Mouse (Mus musculus) retina, adult 2 months (tissue): ENCODE measurements around the gene Pigp.

ENCODE experiments used
- DNase-seq: peaks from one replicate; pipeline ENCODE4 v3.0.0-alpha.2; 2012; ENCODE audit warnings: low read depth, low spot score

The Pigp gene

GRCm38 (mm10) chr16:94317752-94318151 is 53.9 kb downstream of the Pigp start:
- no peak for DNase-seq

GRCm38 (mm10) chr16:94315215-94315614 is 56.4 kb downstream of the Pigp start:
- DNase-seq = no peak

GRCm38 (mm10) chr16:94314626-94315025 is 57.0 kb downstream of the Pigp start:
- DNase-seq = no peak

GRCm38 (mm10) chr16:94313229-94314030 is 58.2 kb downstream of the Pigp start, which contains the start of gene Hlcs:
Gene Hlcs, minus strand, starts transcription at chr16:94313571.
- peak; percentile 96 for DNase-seq

- peak; percentile 68 for DNase-seq
These were observed 58.9 kb downstream of the Pigp start for GRCm38 (mm10) chr16:94312663-94313228.

GRCm38 (mm10) chr16:94311931-94312330 is 59.7 kb downstream of the Pigp start:
- DNase-seq = no peak

- DNase-seq = no peak
These were observed 60.2 kb downstream of the Pigp start for GRCm38 (mm10) chr16:94311416-94311815.

GRCm38 (mm10) chr16:94309025-94309424 is 62.6 kb downstream of the Pigp start:
- no peak for DNase-seq
